Mouse (Mus musculus) thymus, adult 2 months (tissue): ENCODE measurements around the gene Gm26897.

Experiments used
- CTCF ChIP-seq: fragments of 200-500 bp; IDR thresholded peaks from 2 replicates; pipeline ENCODE4 v1.5.1; 2012; ENCODE audit warnings: mild to moderate bottlenecking, control low read depth, low read length, moderate library complexity, borderline replicate concordance; ENCODE audit not compliant: control insufficient read depth, poor library complexity, insufficient read depth; ENCODE audit errors: extremely low read depth
- POLR2A ChIP-seq: fragments of 200-500 bp; IDR thresholded peaks from 2 replicates; pipeline ENCODE4 v1.6.1; 2012; ENCODE audit warnings: mild to moderate bottlenecking, low read length, control low read depth, moderate library complexity; ENCODE audit not compliant: control insufficient read depth, poor library complexity, insufficient read depth; ENCODE audit errors: extremely low read depth

DNA sequence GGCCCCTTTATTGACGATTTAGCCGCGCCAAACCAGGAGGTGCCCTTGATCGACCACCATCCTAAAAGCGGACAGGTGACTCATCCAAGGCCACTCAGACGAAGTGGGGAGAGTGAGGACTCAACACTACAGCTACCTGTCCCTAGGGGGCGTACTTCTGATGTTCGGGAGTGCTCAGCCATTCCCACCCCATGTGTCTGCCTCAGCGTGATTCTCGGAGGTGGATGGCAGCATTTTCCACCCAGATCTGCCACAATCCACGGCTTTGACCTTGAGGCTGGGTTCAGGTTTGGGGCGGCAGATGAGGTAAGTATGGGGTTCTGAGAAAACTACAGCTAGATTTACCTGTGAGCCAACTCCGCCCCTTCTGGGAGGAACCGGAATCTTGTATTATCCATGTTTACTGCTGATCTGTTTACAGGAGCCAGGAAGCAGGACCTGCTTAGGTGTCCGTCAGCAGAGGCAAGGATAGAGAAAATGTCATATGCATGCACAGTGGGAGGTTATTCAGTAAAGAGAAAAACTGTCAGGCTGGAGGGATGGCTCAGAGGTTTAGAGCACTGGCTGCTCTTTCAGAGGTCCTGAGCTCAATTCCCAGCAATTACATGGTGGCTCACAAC lies 32.1 kb downstream of the Gm26897 start:
- TF ChIP-seq CTCF: 0 out of 2 replicates have a peak, but pooled peaks have one; percentile 23
- TF ChIP-seq POLR2A: no peak
